Mouse (Mus musculus) ZHBTc4 (cell line): ENCODE data around the gene Hscb.

Experiments used
- DNase-seq: peaks from one replicate; pipeline ENCODE4 v3.0.0-alpha.2; 2011; ENCODE audit warnings: low read depth, low spot score

The Hscb gene

DNA sequence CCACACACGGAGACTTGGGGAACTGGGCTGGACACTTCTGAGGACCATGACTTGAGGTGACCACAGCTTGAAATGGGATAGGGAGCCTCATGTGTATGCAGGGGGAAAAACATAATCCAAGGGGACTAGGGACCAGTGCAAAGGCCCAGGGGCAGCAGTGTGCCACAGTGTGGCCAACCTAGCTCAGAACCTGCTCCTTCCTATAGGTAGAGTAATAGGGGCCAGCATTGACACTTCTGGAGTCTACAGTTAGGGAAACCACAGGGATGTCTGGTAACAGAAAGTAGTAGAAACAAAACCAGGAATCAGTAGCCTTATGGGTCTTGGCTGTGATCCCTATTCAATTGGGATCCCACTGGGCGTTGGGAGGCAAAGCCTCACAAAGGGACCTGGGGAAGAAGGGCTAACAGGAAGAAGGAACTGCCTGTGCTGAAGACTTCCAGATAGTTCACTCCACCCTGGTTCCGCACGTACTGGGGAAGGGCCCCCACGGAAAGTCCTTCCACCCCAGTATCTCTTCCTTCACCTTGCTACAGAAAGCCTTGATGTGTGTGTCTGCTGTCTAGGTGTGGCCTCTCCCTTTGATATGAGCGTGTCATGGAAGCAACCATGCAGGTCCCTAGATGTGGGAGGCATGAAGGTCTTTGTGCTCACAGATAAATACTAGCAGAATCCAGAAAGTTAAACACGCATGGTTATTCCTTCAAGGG, 57.9 kb downstream of the Hscb start:
- no peak for DNase-seq

DNA sequence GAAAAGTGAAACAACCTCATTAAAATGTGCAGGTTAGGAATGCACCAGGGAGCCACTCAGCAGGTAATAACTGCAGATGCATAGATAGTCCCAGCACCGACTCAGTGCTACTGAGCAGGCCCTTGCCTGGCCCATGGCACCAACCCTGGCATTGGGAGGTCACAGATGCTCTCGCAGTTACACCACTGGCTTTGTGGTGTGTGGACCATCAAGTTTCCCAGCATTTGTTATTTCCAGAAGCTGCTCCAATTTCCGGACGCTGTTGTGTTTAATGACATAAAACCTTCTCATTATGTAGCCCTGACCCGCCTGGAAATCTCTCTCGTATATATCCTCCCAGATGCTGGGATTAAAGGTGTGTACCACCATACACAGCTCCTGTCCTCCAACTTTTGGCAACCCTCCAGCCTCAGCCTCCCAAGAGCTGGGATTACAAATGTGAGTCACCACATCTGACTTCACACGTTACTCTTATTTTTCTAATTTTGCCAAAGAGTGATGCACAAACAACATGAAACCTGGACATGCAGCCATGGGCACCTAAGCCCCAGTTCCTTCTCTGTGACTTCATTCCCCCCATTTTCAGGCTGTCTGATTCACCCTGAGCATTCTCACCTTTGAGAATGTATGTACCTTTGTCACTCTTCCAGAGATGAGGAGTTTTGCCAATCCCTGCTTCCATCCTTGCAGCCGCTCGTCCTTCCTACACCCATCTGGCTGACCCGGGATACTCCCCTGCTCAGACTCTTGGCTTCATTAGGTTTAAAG, 58.6 kb downstream of the Hscb start:
- DNase-seq, result no peak

DNA sequence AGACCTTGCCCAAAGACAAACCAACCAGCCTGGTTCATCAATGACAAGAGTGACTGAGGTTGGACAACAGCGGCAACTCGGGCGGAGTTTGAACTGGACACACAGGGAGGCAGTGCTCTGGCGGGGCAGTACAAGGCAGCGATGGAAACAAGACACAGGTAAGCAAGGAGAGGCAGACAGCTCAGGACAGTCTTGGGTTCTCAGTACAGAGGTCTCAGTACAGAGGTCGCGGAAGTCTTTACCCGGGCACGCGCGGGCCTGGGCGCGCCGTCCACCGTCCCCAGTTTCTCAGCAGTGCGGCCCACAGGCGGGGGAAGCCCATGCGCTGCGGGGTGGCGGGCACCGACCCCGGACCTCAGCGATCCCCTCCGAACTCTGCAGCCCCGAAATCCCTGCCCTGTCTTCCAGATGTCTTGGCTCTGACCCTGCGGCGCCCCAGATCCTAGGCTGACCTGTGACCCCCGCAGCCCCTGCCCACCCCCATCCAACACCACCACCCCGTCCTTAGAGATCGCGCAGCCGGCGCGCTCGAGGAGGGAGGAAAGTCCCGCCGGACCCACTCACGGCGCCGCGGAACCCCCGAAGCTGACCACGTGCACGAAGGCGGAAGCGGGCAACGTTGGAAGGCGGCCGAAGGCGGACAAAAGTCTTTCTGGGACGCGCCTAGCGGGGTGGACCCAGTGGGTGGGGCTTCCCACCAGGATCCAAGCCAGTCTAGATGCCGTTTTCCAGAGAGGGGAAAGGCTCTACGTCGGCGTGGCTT, 59.4 kb downstream of the Hscb start, which contains the start of gene Pus1:
Gene Pus1 (minus strand): TSS at position 662 of the 763 bp plus-strand sequence.
- DNase-seq, result peak; percentile 94

DNA sequence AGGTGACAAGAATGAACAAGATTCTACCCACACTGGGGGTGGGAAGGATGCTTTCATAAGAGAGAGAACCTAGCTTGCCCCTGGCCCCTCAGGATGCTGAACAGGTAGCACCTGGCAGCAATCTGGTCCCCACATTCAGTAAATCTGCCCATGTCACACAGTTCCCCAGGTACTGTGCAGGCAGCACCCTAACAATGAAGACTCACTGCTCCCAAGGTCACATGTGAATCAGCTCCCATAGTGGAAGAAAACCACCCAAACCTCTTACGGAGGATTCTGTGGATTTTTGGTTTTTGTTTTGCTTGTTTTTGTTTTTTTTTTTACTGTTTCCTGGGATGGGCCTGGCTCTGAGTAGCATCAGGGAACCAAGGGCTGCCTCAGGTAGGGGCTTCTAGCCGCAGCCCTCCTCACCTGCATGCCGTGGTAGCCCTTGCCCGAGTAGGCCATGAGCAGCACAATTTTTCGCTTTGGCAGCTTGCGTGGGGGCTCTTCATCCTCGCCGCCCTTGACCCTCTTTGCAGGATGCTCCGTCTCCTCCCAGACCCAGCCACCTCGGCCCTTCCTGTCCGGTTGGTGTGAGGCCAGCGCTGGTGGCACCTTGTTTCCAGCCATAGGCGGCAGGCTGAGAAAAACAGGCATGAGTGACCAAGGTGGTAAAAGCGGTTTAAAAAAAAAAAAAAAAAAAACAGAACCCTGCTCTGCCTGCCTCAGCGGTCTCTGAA, 60.1 kb downstream of the Hscb start:
- no peak for DNase-seq
